Mouse (Mus musculus): ENCODE results near the gene Gm17349. TPM values are rescaled to one million over a fixed set of nuclear protein-coding genes. Genes with fewer than 3 reads are reported as not detected.
"Not testable (repeated sequence)": the region's sequence is repeated elsewhere in the genome, so short reads cannot be mapped to it uniquely, and the experiment has no call there.

The Gm17349 gene
- polyA plus RNA-seq, 1 experiment = not detected

GRCm38 (mm10) chr15:99701999-99702900, 3.0 kb downstream of the Gm17349 start, which contains the start of gene Smarcd1:
TSS of gene Smarcd1 (plus strand) at chr15:99702129.
- Histone ChIP-seq H3K27ac (ENCODE audit: control insufficient read depth, insufficient read depth, low read depth, low read length) (peak within 1 kb of the TSS; percentile 72), H3K4me3 (ENCODE audit: control insufficient read depth, low read depth, low read length) (peak within 1 kb of the TSS; percentile 88), H3K27me3 (ENCODE audit: control insufficient read depth, insufficient read depth, low read length) (no peaks in the 10 kb centered on the region), H3K4me1 (ENCODE audit: control insufficient read depth, insufficient read depth, low read length) (peaks cover 14% of the 10 kb centered on the region), H3K36me3 (ENCODE audit: control insufficient read depth, insufficient read depth, low read length) (peaks cover 3% of the 10 kb centered on the region)
- TF ChIP-seq POLR2A (IDR thresholded peaks at IDR 0.05; ENCODE audit: control insufficient read depth, low read depth, low read length) (peak; percentile 43), CTCF (IDR thresholded peaks at IDR 0.05; ENCODE audit: control insufficient read depth, insufficient read depth, insufficient replicate concordance, low read depth, low read length) (peak; percentile 92; the same call in 1 of the 2 replicates)

DNA sequence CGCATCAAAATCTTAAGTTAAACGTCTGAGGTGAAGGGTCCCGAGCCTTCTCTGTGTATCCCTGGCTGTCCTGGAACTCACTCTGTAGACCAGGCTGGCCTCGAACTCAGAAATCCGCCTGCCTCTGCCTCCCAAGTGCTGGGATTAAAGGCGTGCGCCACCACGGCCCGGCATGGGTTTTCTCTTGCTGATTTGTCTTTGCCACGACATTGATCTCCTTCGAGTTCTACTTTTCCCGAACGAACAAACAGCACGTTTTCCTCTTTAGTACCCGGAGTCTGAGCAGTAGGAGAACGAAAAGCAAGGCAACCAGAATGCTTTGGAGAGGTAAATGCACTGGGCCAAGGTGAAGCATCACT, 3.7 kb downstream of the Gm17349 start:
- H3K4me1 ChIP-seq (ENCODE audit: control insufficient read depth, insufficient read depth, low read length) = peaks cover 14% of the 10 kb centered on the region
- H3K27ac ChIP-seq (ENCODE audit: control insufficient read depth, insufficient read depth, low read depth, low read length); H3K27me3 ChIP-seq (ENCODE audit: control insufficient read depth, insufficient read depth, low read length); H3K36me3 ChIP-seq (ENCODE audit: control insufficient read depth, insufficient read depth, low read length): not testable (repeated sequence)
- H3K4me3 ChIP-seq (ENCODE audit: control insufficient read depth, low read depth, low read length) = peak overlapping the region; percentile 88

- Histone ChIP-seq H3K27ac (ENCODE audit: control insufficient read depth, insufficient read depth, low read depth, low read length) (no peak overlapping the region), H3K4me1 (ENCODE audit: control insufficient read depth, insufficient read depth, low read length) (peaks cover 14% of the 10 kb centered on the region), H3K27me3 (ENCODE audit: control insufficient read depth, insufficient read depth, low read length) (no peaks in the 10 kb centered on the region), H3K4me3 (ENCODE audit: control insufficient read depth, low read depth, low read length) (no peak overlapping the region), H3K36me3 (ENCODE audit: control insufficient read depth, insufficient read depth, low read length) (peaks cover 3% of the 10 kb centered on the region)
- TF ChIP-seq POLR2A (IDR thresholded peaks at IDR 0.05; ENCODE audit: control insufficient read depth, low read depth, low read length) = no peak
- no peak for TF ChIP-seq CTCF (IDR thresholded peaks at IDR 0.05; ENCODE audit: control insufficient read depth, insufficient read depth, insufficient replicate concordance, low read depth, low read length)
Measured at GRCm38 (mm10) chr15:99700219-99701106, 4.8 kb downstream of the Gm17349 start.

DNA sequence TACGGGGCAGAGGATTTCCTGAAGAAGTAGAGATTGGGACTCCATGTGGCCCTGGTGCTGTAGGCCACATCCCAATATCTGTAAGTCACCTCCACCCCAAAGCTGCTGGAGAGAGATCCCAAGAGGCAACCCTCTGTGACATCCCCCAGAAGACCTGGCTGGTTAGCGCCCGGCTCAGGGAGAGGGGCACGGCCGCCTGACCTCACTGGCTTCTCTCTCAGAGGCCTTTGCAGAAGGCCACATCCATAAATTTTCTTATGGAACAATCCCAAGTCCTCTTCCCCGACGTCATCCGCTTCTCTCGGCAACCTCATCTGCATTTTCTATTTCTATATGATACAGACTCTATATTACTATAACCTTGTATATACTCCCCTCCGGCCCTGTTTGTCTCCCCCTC, 5.6 kb downstream of the Gm17349 start:
- peaks cover 14% of the 10 kb centered on the region for H3K4me1 ChIP-seq (ENCODE audit: control insufficient read depth, insufficient read depth, low read length)
- no peak overlapping the region for H3K4me3 ChIP-seq (ENCODE audit: control insufficient read depth, low read depth, low read length)
- no peaks in the 10 kb centered on the region for H3K27me3 ChIP-seq (ENCODE audit: control insufficient read depth, insufficient read depth, low read length)
- no peak for TF ChIP-seq CTCF (IDR thresholded peaks at IDR 0.05; ENCODE audit: control insufficient read depth, insufficient read depth, insufficient replicate concordance, low read depth, low read length)
- H3K27ac ChIP-seq (ENCODE audit: control insufficient read depth, insufficient read depth, low read depth, low read length) = no peak overlapping the region
- peaks cover 3% of the 10 kb centered on the region for H3K36me3 ChIP-seq (ENCODE audit: control insufficient read depth, insufficient read depth, low read length)

DNA sequence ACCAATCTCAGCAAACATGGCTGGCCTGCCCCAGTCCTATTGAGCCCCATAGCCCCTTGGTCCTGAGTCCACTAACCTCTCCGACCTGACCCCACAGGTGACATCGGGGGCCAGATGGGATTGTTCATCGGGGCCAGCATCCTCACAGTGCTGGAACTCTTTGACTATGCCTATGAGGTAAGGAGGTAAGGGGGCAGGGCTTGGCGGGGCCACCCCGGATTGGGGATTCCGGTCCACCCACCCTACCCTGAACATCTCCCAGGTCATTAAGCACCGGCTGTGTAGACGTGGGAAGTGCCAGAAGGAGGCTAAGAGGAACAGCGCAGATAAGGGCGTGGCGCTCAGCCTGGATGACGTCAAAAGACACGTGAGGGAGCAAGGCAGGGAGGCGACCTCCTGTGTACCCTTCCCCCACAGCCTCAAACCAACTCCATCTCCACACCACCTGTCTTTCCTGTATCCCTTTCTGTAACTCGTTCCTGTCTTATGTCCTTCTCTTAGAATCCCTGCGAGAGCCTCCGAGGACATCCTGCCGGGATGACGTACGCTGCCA, 6.7 kb downstream of the Gm17349 start:
- peaks cover 14% of the 10 kb centered on the region for H3K4me1 ChIP-seq (ENCODE audit: control insufficient read depth, insufficient read depth, low read length)
- no peaks in the 10 kb centered on the region for H3K27me3 ChIP-seq (ENCODE audit: control insufficient read depth, insufficient read depth, low read length)
- no peak overlapping the region for H3K4me3 ChIP-seq (ENCODE audit: control insufficient read depth, low read depth, low read length)
- no peak overlapping the region for H3K27ac ChIP-seq (ENCODE audit: control insufficient read depth, insufficient read depth, low read depth, low read length)
- TF ChIP-seq CTCF (IDR thresholded peaks at IDR 0.05; ENCODE audit: control insufficient read depth, insufficient read depth, insufficient replicate concordance, low read depth, low read length) = no peak
- TF ChIP-seq POLR2A (IDR thresholded peaks at IDR 0.05; ENCODE audit: control insufficient read depth, low read depth, low read length) = no peak
- no peaks in the 10 kb centered on the region for H3K36me3 ChIP-seq (ENCODE audit: control insufficient read depth, insufficient read depth, low read length)

GRCm38 (mm10) chr15:99697309-99697708, 8.0 kb downstream of the Gm17349 start:
- no peaks in the 10 kb centered on the region for H3K36me3 ChIP-seq (ENCODE audit: control insufficient read depth, insufficient read depth, low read length)
- TF ChIP-seq POLR2A (IDR thresholded peaks at IDR 0.05; ENCODE audit: control insufficient read depth, low read depth, low read length) = no peak
- TF ChIP-seq CTCF (IDR thresholded peaks at IDR 0.05; ENCODE audit: control insufficient read depth, insufficient read depth, insufficient replicate concordance, low read depth, low read length) = no peak
- H3K27me3 ChIP-seq (ENCODE audit: control insufficient read depth, insufficient read depth, low read length) = no peaks in the 10 kb centered on the region
- H3K27ac ChIP-seq (ENCODE audit: control insufficient read depth, insufficient read depth, low read depth, low read length) = no peak overlapping the region
- H3K4me1 ChIP-seq (ENCODE audit: control insufficient read depth, insufficient read depth, low read length) = peaks cover 11% of the 10 kb centered on the region
- no peak overlapping the region for H3K4me3 ChIP-seq (ENCODE audit: control insufficient read depth, low read depth, low read length)

- Histone ChIP-seq H3K27me3 (ENCODE audit: control insufficient read depth, insufficient read depth, low read length) (no peaks in the 10 kb centered on the region), H3K27ac (ENCODE audit: control insufficient read depth, insufficient read depth, low read depth, low read length) (no peak overlapping the region), H3K4me3 (ENCODE audit: control insufficient read depth, low read depth, low read length) (no peak overlapping the region), H3K4me1 (ENCODE audit: control insufficient read depth, insufficient read depth, low read length) (peaks cover 4% of the 10 kb centered on the region; the same call in 1 of the 2 replicates), H3K36me3 (ENCODE audit: control insufficient read depth, insufficient read depth, low read length) (no peaks in the 10 kb centered on the region)
- TF ChIP-seq CTCF (IDR thresholded peaks at IDR 0.05; ENCODE audit: control insufficient read depth, insufficient read depth, insufficient replicate concordance, low read depth, low read length) (no peak), POLR2A (IDR thresholded peaks at IDR 0.05; ENCODE audit: control insufficient read depth, low read depth, low read length) (no peak)
Measured at GRCm38 (mm10) chr15:99691976-99692375, 13.3 kb downstream of the Gm17349 start.

Data from testis, adult 2 months (tissue).